Mouse (Mus musculus) MEL (cell line): Measurements from ENCODE around the gene Cerk. TPM values are rescaled to one million over a fixed set of nuclear protein-coding genes. Genes with fewer than 3 reads are reported as not detected.

Experiments used
- DNase-seq: peaks from one replicate; pipeline ENCODE4 v3.0.0; 2011; ENCODE audit warnings: low read depth, low spot score
- H3K27ac ChIP-seq: 2 replicates; pipeline ENCODE4 v1.5.1; 2012; ENCODE audit warnings: low read depth, mild to moderate bottlenecking, control low read depth, low read length, moderate library complexity; ENCODE audit not compliant: control insufficient read depth
- H3K27me3 ChIP-seq, 2 experiments: fragments of 150-350 bp in 1 of 2; sonication (generic) in 1 of 2; 2 replicates each; pipeline ENCODE4 v1.6.1; 2012; ENCODE audit warnings: low read length in 2 of 2, mild to moderate bottlenecking in 2 of 2, improper control_type of control experiment in 1 of 2, moderate library complexity in 1 of 2; ENCODE audit not compliant: insufficient read depth in 2 of 2, control insufficient read depth in 1 of 2
- H3K36me3 ChIP-seq, 2 experiments: 2 replicates each; pipeline ENCODE4 v1.6.1; 2012 to 2014; ENCODE audit warnings: low read length in 2 of 2, improper control_type of control experiment in 1 of 2, inconsistent platforms in 1 of 2, mild to moderate bottlenecking in 1 of 2; ENCODE audit not compliant: insufficient read depth in 2 of 2, control insufficient read depth in 1 of 2
- H3K4me1 ChIP-seq, 2 experiments: fragments of 150-350 bp in 1 of 2; sonication (generic) in 1 of 2; 2 replicates each; pipeline ENCODE4 v1.6.1; 2012; ENCODE audit warnings: low read length in 2 of 2, improper control_type of control experiment in 1 of 2, mild to moderate bottlenecking in 1 of 2; ENCODE audit not compliant: insufficient read depth in 2 of 2, control insufficient read depth in 1 of 2
- H3K4me3 ChIP-seq, 2 experiments: fragments of 150-350 bp in 1 of 2; sonication (generic) in 1 of 2; 2 replicates each; pipeline ENCODE4 v1.5.1; 2012; ENCODE audit warnings: low read depth in 2 of 2, low read length in 2 of 2, mild to moderate bottlenecking in 2 of 2, moderate library complexity in 2 of 2, control low read depth in 1 of 2, improper control_type of control experiment in 1 of 2; ENCODE audit not compliant: control insufficient read depth in 1 of 2, insufficient read depth in 1 of 2
- H3K79me2 ChIP-seq: 2 replicates; pipeline ENCODE4 v1.6.1; 2012; ENCODE audit warnings: mild to moderate bottlenecking, low read length, moderate library complexity; ENCODE audit not compliant: control insufficient read depth, poor library complexity, insufficient read depth
- H3K9ac ChIP-seq: 2 replicates; pipeline ENCODE4 v1.6.1; 2012; ENCODE audit warnings: low read depth, mild to moderate bottlenecking, control low read depth, low read length, moderate library complexity; ENCODE audit not compliant: control insufficient read depth, poor library complexity, severe bottlenecking
- H3K9me3 ChIP-seq: fragments of 150-350 bp; sonication (generic); replicated peaks from 2 replicates; pipeline ENCODE4 v1.6.1; 2012; ENCODE audit warnings: mild to moderate bottlenecking, low read length, improper control_type of control experiment, moderate library complexity; ENCODE audit not compliant: insufficient read depth
- CHD2 ChIP-seq: IDR thresholded peaks from 2 replicates; pipeline ENCODE4 v1.6.1; 2011; ENCODE audit warnings: low read length, improper control_type of control experiment
- E2F4 ChIP-seq: IDR thresholded peaks from 2 replicates; pipeline ENCODE4 v1.6.1; 2011; ENCODE audit warnings: low read depth, low read length, improper control_type of control experiment, borderline replicate concordance
- GABPA ChIP-seq: IDR thresholded peaks from 2 replicates; pipeline ENCODE4 v1.6.1; 2012; ENCODE audit warnings: low read depth, mild to moderate bottlenecking, inconsistent platforms, low read length, improper control_type of control experiment, moderate library complexity
- JUND ChIP-seq: IDR thresholded peaks from 2 replicates; pipeline ENCODE4 v1.6.1; 2011; ENCODE audit warnings: low read depth, mild to moderate bottlenecking, improper control_type of control experiment, low read length
- KAT2A ChIP-seq: conservative IDR thresholded peaks from 2 replicates; pipeline ENCODE4 v1.6.1; 2012; ENCODE audit warnings: low read depth, low read length, improper control_type of control experiment, inconsistent platforms
- MAFK ChIP-seq: IDR thresholded peaks from 2 replicates; pipeline ENCODE4 v1.6.1; 2011; ENCODE audit warnings: low read depth, mild to moderate bottlenecking, low read length, improper control_type of control experiment, borderline replicate concordance
- MEF2A ChIP-seq: IDR thresholded peaks from 2 replicates; pipeline ENCODE4 v1.6.1; 2014; ENCODE audit warnings: low read depth, mild to moderate bottlenecking, inconsistent platforms, low read length, improper control_type of control experiment; ENCODE audit not compliant: poor library complexity, insufficient replicate concordance, severe bottlenecking; ENCODE audit errors: extremely low read depth
- MXI1 ChIP-seq: IDR thresholded peaks from 2 replicates; pipeline ENCODE4 v1.6.1; 2011; ENCODE audit warnings: mild to moderate bottlenecking, low read depth, low read length, improper control_type of control experiment
- NRF1 ChIP-seq: IDR thresholded peaks from 2 replicates; pipeline ENCODE4 v1.6.1; 2014; ENCODE audit warnings: low read depth, mild to moderate bottlenecking, inconsistent platforms, low read length, improper control_type of control experiment, moderate library complexity; ENCODE audit not compliant: poor library complexity, insufficient read depth, severe bottlenecking
- POLR2A ChIP-seq, 2 experiments: IDR thresholded peaks; 2 replicates each; pipeline ENCODE4 v1.6.1; 2011 to 2012; ENCODE audit warnings: low read length in 2 of 2, mild to moderate bottlenecking in 2 of 2, control low read depth in 1 of 2, improper control_type of control experiment in 1 of 2, low read depth in 1 of 2, moderate library complexity in 1 of 2; ENCODE audit not compliant: control insufficient read depth in 1 of 2, insufficient read depth in 1 of 2, poor library complexity in 1 of 2
- RAD21 ChIP-seq: IDR thresholded peaks from 2 replicates; pipeline ENCODE4 v1.6.1; 2011; ENCODE audit warnings: mild to moderate bottlenecking, low read depth, low read length, improper control_type of control experiment
- TBP ChIP-seq: IDR thresholded peaks from 2 replicates; pipeline ENCODE4 v1.8.0; 2011; ENCODE audit warnings: low read depth, low read length, improper control_type of control experiment
- TCF12 ChIP-seq: IDR thresholded peaks from 2 replicates; pipeline ENCODE4 v1.6.1; 2014; ENCODE audit warnings: low read depth, mild to moderate bottlenecking, inconsistent platforms, low read length, improper control_type of control experiment, moderate library complexity
- ZNF384 ChIP-seq: IDR thresholded peaks from 2 replicates; pipeline ENCODE4 v1.6.1; 2012; ENCODE audit warnings: low read depth, mild to moderate bottlenecking, inconsistent platforms, low read length, improper control_type of control experiment
- polyA plus RNA-seq, 2 experiments: library from polyadenylated mRNA; stranded (reverse) in 1 of 2; unstranded in 1 of 2; fragments of >175 nt in 1 of 2; fragments of >200 nt in 1 of 2; gene quantifications; 2 replicates each; pipeline versions ENCODE4 v1.2.1 to v1.2.4; 2012; ENCODE audit warnings: low replicate concordance in 2 of 2, low read depth in 1 of 2; ENCODE audit not compliant: insufficient read length in 2 of 2, insufficient read depth in 1 of 2, missing spikeins in 1 of 2
- total RNA-seq: library from RNA; depleted of rRNA; stranded (reverse); fragments of 300-350 nt; gene quantifications from 2 replicates; pipeline ENCODE4 v1.2.3, GENCODE M21; 2012

Gene Cerk
- total and polyA plus RNA-seq, 3 experiments: 4.1 to 9.5 TPM; not detected in 1

DNA sequence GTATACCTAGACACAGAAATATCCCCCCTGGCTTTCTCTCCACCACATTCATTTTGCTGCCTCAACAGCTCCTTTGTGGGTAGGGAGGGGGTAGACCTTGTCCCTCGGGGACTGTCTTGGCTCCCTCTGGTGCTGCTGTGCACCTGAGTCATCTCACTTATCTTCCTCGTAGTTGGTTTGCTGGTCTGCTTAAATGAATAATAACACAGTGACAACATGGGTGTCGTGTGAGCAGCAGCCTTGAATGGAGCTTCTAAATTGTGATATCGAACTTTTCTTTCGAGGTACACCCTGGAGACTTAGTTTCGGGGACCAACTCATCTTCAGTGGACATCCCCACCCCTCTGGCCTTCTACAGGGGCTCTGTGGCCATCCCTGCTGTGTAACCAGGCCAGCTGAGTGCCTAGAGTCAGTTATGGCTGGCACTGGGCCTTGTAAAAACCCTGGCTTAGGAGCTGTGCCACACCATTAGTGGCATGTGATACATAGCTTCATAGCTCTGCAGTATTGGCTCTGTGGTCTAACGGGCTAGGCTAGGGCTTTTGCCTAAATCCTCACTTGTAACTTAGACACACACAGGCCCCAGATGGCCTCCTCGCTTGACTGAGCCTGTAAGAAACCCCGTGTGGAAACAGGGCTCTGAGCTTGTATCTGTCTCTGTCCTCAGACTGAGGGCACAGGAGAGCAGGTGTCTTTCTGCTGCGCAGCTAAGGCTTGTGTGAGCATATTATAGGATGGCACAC is 75.4 kb downstream of the Cerk start:
- H3K27me3 ChIP-seq: no peaks in the 10 kb centered on the region
- no peaks in the 10 kb centered on the region; the same call in 1 of the 2 replicates for H3K79me2 ChIP-seq
- DNase-seq: no peak
- no peak overlapping the region for H3K27ac ChIP-seq
- H3K9ac ChIP-seq: no peak overlapping the region
- no peaks in the 10 kb centered on the region for H3K9me3 ChIP-seq
- no peak overlapping the region for H3K4me3 ChIP-seq
- peaks cover 3 to 12% of the 10 kb centered on the region in 2 experiments for H3K36me3 ChIP-seq
- peaks cover 6 to 15% of the 10 kb centered on the region in 2 experiments for H3K4me1 ChIP-seq
- TF ChIP-seq GABPA: no peak
- TF ChIP-seq TBP: no peak
- no peak for TF ChIP-seq TCF12
- no peak for TF ChIP-seq ZNF384
- TF ChIP-seq JUND: no peak
- TF ChIP-seq POLR2A (IDR thresholded peaks at IDR 0.05; ENCODE audit: control insufficient read depth in 1 of 2, insufficient read depth in 1 of 2, low read depth in 1 of 2, low read length in 2 of 2, poor library complexity in 1 of 2): no peak
- TF ChIP-seq NRF1: no peak
- TF ChIP-seq MAFK: no peak
- no peak for TF ChIP-seq E2F4
- TF ChIP-seq MEF2A: no peak
- TF ChIP-seq RAD21: no peak
- TF ChIP-seq KAT2A: no peak
- no peak for TF ChIP-seq CHD2
- TF ChIP-seq, all 39 proteins: peak for 0

DNA sequence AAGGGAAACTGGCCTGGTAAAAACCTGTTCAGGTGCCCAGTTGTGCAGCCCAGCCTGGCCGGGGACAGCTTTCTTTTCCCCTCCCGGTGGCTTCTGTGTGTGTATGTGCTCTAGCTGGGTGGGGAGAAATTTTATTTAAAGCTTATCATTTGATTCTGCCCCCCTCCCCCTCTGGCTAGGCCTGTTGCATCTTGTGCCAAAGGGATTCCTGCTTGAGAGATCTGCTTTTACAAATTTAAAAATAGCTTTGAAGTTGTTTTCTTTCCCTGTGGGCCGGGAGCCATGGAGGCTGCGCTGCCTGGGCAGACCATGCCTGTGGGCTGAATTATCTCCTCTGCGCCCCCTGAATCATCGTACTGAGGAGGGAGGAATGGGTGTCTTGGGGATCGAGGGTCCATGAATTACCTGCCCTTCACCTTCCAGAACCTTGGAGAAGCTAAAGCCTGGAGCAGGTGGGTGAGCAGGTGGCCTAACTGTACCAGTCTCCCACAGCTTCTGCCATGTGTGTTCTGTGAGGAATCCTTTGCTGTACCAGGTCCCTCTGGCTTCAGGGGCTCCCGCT is 76.2 kb downstream of the Cerk start:
- no peaks in the 10 kb centered on the region; the same call in 1 of the 2 replicates for H3K79me2 ChIP-seq
- no peaks in the 10 kb centered on the region for H3K27me3 ChIP-seq
- TF ChIP-seq MXI1 (no peak), NRF1 (no peak)
- DNase-seq: no peak
- no peak overlapping the region for H3K9ac ChIP-seq
- H3K27ac ChIP-seq: no peak overlapping the region
- peaks cover 3 to 17% of the 10 kb centered on the region in 2 experiments for H3K36me3 ChIP-seq
- no peak overlapping the region for H3K4me3 ChIP-seq
- peaks cover 12 to 23% of the 10 kb centered on the region in 2 experiments for H3K4me1 ChIP-seq
- no peaks in the 10 kb centered on the region for H3K9me3 ChIP-seq
